Mouse (Mus musculus) kidney, embryonic 14.5 days (tissue): Measurements from ENCODE around the gene Gm14124. TPM values are rescaled to one million over a fixed set of nuclear protein-coding genes. Genes with fewer than 3 reads are reported as not detected.
"Not testable (repeated sequence)": the region's sequence is repeated elsewhere in the genome, so short reads cannot be mapped to it uniquely, and the experiment has no call there.

Source experiments
- ATAC-seq: fragments of 200-750 bp; cut with Nextera tagmentation; 2 replicates; pipeline ENCODE4 v1.8.0; 2017; ENCODE audit warnings: moderate number of reproducible peaks, mild to moderate bottlenecking, moderate TSS enrichment, moderate library complexity; ENCODE audit not compliant: low FRiP score, low TSS enrichment
- H3K27ac ChIP-seq: fragments of 300-500 bp; sonication (generic); 2 replicates; pipeline ENCODE4 v1.5.1; 2014; ENCODE audit warnings: low read depth, mild to moderate bottlenecking, low read length, moderate library complexity, mixed read lengths
- H3K27me3 ChIP-seq: fragments of 300-500 bp; sonication (generic); 2 replicates; pipeline ENCODE4 v1.6.1; 2014; ENCODE audit warnings: mild to moderate bottlenecking, low read length; ENCODE audit not compliant: control insufficient read depth, insufficient read depth
- H3K36me3 ChIP-seq: fragments of 300-500 bp; sonication (generic); 2 replicates; pipeline ENCODE4 v1.6.1; 2014; ENCODE audit warnings: low read length, mixed read lengths; ENCODE audit not compliant: control insufficient read depth, insufficient read depth
- H3K4me1 ChIP-seq: fragments of 300-500 bp; sonication (generic); 2 replicates; pipeline ENCODE4 v1.6.1; 2014; ENCODE audit warnings: low read length, mixed read lengths; ENCODE audit not compliant: control insufficient read depth, insufficient read depth
- H3K4me2 ChIP-seq: fragments of 300-500 bp; sonication (generic); replicated peaks from 2 replicates; pipeline ENCODE4 v1.6.1; 2014; ENCODE audit warnings: low read depth, mild to moderate bottlenecking, low read length
- H3K4me3 ChIP-seq: fragments of 300-500 bp; sonication (generic); 2 replicates; pipeline ENCODE4 v1.5.1; 2014; ENCODE audit warnings: mild to moderate bottlenecking, low read length
- H3K9ac ChIP-seq: fragments of 300-500 bp; sonication (generic); 2 replicates; pipeline ENCODE4 v1.6.1; 2014; ENCODE audit warnings: low read depth, mild to moderate bottlenecking, low read length, moderate library complexity
- H3K9me3 ChIP-seq: fragments of 300-500 bp; sonication (generic); 2 replicates; pipeline ENCODE4 v1.6.1; 2016; ENCODE audit warnings: low read length; ENCODE audit not compliant: control insufficient read depth
- WGBS: fragments of 180-500 bp; shearing (Covaris S2); extraction: QIAGEN DNeasy Blood & Tissue Kit; methylation state at CpG from one replicate; pipeline ENCODE4 v1.1.7; 2014; 5-methylcytosine and 5-hydroxymethylcytosine counted together
- polyA plus RNA-seq: library from polyadenylated mRNA; unstranded; fragments of >200 nt; fragmentation: Nextera tagmentation; extraction: Ambion mirVana; gene quantifications from 2 replicates; pipeline ENCODE4 v1.2.1, GENCODE M21; 2014

Gene Gm14124
- 0.06 and 0.07 TPM in 2 replicates for polyA plus RNA-seq

DNA sequence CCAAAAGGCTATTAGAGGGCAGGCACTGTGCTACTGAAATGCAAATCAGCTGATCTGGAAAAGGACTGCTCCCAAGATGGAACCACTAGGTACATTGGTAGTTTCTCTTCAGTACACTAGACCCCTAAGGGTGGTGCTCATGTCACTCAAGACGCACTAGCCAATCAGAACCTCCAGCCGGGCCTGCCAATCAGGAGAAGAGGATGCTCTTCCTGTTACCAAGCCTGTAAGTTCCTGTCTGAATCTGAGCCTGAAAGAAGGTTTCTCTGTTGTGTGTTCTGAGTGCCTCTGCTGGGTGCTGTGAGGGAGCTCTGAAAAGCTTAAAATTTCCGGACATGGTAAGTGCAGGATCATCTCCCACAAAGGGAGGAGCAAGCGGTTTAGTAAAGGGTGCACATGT is at the start of gene Gm14124:
Gm14124 (plus strand) TSS at position 227 of the 400 bp plus-strand sequence.
- WGBS = 90% methylated on average over 4 of the region's 4 CpGs
- H3K4me1 ChIP-seq, H3K27ac ChIP-seq, H3K9me3 ChIP-seq, H3K36me3 ChIP-seq, H3K4me3 ChIP-seq, H3K4me2 ChIP-seq, H3K27me3 ChIP-seq, H3K9ac ChIP-seq, ATAC-seq: not testable (repeated sequence)

DNA sequence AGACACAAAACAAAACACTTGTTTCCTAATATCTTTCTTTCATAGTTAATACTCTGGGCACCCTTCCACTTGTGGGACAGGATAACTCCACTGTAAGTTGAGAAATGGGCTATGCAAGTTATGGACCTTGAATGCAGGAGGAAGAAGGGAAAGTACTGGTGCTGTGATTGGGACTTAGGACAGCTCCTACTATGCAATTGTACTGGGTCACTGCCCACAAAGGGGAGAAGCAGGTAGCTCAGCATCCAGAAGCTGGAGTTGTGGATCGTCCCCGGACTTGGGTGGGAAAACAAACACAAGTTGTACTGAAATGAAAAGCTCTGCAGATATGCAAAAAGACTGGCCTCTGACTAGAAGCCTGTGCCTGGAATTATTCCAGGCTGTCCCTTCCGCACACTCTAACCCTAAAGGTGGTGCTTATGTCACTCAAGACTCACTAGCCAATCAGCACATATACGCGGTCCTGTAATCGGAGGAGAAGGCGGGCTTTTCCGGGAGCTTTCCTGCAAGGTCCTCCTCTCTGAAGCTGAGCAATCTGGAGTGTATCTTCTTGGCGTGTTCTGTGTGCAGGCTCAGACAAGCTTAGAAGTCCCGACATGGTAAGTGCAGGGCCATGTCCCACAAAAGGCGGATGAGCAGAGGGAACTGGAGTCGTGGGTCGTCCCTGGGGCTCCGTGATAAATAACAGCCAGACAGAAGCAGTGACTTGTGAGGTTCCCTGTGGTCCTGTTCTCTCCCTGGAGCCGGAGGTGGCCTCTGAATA is 39.5 kb upstream of the Gm14124 start, which contains the start of gene Zfp937:
Zfp937 (plus strand) TSS at position 474 of the 763 bp plus-strand sequence.
- not testable (repeated sequence) for H3K4me1 ChIP-seq, H3K27me3 ChIP-seq, H3K36me3 ChIP-seq, H3K9me3 ChIP-seq
- H3K4me2 ChIP-seq = peak within 1 kb of the TSS; percentile 39
- peak within 1 kb of the TSS; percentile 37 for H3K4me3 ChIP-seq
- peak; percentile 100 for ATAC-seq
- peak within 1 kb of the TSS; percentile 62; the same call in 1 of the 2 replicates for H3K27ac ChIP-seq
- H3K9ac ChIP-seq = peak within 1 kb of the TSS; percentile 50; the same call in 1 of the 2 replicates
- WGBS = 0% methylated on average over 15 of the region's 15 CpGs

DNA sequence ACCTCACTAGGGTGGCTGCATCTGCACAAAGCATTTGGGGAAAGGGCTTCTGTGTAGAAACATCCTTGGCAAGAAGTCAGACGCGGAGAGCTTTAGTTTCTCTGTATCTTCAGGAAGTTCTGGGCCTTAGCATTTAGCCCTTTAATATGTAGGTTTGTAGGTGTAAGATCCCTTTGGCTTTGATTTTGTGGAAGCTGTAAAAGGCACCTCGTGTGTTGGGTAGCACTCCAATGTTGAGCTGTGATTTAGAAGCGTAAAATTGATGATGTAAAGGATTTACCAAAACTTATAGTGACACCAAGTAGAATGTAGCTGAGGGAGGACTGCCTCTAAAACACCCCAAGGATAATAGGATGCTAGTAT is 39.0 kb upstream of the Gm14124 start:
- not testable (repeated sequence) for ATAC-seq
- 2% methylated on average over 2 of the region's 4 CpGs for WGBS
- peak overlapping the region; percentile 37 for H3K4me3 ChIP-seq

DNA sequence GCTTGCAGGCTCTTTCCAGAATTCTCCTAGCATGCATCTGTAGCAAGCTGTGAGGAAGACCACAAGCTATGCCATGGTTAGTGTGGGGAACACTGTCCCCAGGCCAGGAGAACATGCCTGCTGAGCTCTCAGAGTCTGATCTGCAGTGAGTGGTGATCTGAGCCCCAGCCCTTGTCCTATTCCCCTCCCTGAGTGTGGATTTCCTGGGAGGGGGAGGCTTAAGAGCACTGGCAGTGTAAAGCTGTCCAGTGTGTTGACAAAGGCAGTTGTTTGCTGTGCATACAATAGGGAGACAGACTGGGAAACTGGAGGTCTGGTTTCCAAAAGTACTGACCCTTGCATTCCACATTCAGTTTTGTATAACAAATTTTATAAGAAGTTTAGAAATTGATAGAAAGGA is 34.1 kb upstream of the Gm14124 start:
- not testable (repeated sequence) for H3K9me3 ChIP-seq, ATAC-seq, H3K27ac ChIP-seq, H3K4me3 ChIP-seq, H3K27me3 ChIP-seq, H3K9ac ChIP-seq, H3K4me1 ChIP-seq, H3K4me2 ChIP-seq, H3K36me3 ChIP-seq

More for the DNA sequence above, 39.0 kb upstream of the Gm14124 start:
- H3K27ac ChIP-seq = peak overlapping the region; percentile 62; the same call in 1 of the 2 replicates
- H3K4me2 ChIP-seq = peak overlapping the region; percentile 31
- not testable (repeated sequence) for H3K9me3 ChIP-seq, H3K4me1 ChIP-seq, H3K36me3 ChIP-seq, H3K27me3 ChIP-seq
- peak overlapping the region; percentile 50; the same call in 1 of the 2 replicates for H3K9ac ChIP-seq

DNA sequence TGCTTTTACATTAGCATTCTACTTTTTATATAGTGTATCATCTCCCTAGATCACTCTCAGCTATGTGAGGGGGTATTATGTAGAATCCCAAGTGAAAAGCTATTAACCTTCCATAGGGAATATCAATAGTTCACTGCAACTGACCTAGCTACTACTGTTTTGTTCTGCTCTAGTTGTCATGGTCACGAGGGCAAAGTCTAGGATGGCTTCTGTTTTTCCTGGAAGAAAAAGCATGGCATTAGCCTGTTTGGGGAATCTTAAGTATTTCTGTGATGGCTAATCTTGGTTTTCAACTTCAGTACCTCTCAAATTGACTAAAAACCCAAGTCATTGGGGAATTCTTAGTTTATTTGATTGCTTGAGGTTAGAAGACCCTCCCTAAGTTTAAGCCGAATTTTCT is 14.1 kb upstream of the Gm14124 start:
- H3K9ac ChIP-seq = no peak overlapping the region
- no peaks in the 10 kb centered on the region for H3K27me3 ChIP-seq
- no peak overlapping the region for H3K4me3 ChIP-seq
- H3K9me3 ChIP-seq = peaks cover 18% of the 10 kb centered on the region
- H3K36me3 ChIP-seq = peaks cover 1% of the 10 kb centered on the region; the same call in 1 of the 2 replicates
- H3K4me1 ChIP-seq = no peaks in the 10 kb centered on the region
- H3K4me2 ChIP-seq = no peak overlapping the region
- ATAC-seq = no peak
- 90% methylated on average over 2 of the region's 2 CpGs for WGBS
- H3K27ac ChIP-seq = no peak overlapping the region

DNA sequence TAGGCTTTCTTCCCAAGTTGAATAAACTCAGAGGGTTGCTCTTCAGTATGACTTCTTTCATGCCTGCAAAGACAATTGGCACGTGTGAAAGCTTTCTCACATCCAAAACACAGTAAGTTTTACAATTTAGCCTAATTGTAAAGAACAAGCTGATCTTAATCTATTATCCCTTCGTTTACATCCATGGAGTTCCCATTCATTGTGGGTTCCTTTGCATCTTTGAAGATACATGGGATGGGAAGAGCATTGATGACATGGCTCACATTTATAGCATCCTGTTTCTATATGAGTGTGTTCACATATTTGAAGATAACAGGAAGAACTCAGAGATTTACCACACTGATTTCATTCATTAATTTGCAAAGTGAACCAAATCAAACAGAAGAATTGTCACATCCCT is 1.8 kb upstream of the Gm14124 start, which contains the start of gene Gm21994:
Gm21994 (minus strand) TSS at position 101 of the 400 bp plus-strand sequence.
- not testable (repeated sequence) for H3K27me3 ChIP-seq, H3K27ac ChIP-seq, H3K36me3 ChIP-seq, H3K9me3 ChIP-seq, ATAC-seq, H3K9ac ChIP-seq, H3K4me3 ChIP-seq, H3K4me2 ChIP-seq, H3K4me1 ChIP-seq
- 60% methylated on average over 2 of the region's 2 CpGs for WGBS

DNA sequence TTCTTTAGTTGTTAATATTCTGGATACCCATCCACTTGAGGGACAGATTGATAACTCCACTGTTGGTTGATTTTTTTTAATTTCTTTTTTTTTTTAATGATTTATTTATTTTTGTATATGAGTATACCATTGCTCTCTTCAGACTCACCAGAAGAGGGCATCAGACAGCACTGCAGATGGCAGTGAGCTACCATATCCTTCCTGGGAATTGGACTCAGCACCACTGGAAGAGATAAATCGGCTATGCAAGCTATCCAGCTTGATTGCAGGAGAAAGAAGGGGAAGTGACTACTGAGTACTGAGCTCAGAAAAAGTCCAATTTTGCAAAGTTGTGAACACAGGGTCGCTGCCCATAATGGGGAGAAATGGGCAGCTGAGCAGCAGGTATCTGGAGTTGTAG is 456 bp upstream of the Gm14124 start:
- H3K4me3 ChIP-seq, H3K27ac ChIP-seq, H3K36me3 ChIP-seq, H3K4me2 ChIP-seq, H3K9ac ChIP-seq, H3K9me3 ChIP-seq, ATAC-seq, H3K27me3 ChIP-seq, H3K4me1 ChIP-seq: not testable (repeated sequence)
- 77% methylated on average over 2 of the region's 2 CpGs for WGBS

DNA sequence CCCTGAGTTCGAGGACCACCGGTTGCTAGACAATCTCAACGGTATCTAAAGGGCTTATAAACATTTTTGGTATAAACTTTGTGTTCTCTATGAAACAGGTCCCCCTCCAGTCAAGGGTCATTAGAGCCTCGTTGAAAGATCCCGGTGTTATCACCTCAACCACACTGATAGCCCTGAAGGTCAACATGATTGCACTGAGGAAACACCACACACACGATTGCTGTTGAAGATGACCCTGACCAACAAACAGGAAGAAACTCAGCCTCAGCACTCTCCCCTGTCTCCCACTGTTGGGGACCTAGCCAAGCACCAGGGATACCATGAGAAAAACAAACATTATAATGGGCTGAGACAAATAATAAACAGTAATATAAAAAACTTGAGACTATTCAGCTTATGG is 36.4 kb downstream of the Gm14124 start:
- Histone ChIP-seq H3K4me2 (no peak overlapping the region), H3K9me3 (no peaks in the 10 kb centered on the region), H3K9ac (no peak overlapping the region), H3K27ac (no peak overlapping the region), H3K36me3 (no peaks in the 10 kb centered on the region), H3K4me1 (no peaks in the 10 kb centered on the region), H3K4me3 (no peak overlapping the region), H3K27me3 (no peaks in the 10 kb centered on the region)
- WGBS = 83% methylated on average over 6 of the region's 6 CpGs
- ATAC-seq = no peak

DNA sequence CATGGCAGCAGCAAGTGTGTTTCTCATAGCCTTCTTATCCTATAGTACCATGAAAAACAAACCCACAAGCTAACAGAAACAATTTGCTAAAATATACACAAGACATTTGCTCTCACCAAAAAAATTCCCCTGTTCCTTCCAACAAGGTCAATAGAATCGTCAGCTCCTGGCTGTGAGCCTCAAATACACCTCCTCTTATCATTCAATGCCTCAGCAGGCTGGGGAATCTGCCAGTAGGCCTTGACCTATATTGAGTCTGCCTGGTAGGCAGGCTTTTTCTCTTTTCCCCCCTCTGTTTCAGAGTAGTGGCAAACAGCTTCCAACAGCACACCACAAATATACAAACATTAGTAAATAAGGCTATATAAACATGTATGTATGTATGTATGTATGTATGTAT is 41.8 kb downstream of the Gm14124 start:
- no peaks in the 10 kb centered on the region for H3K4me1 ChIP-seq
- no peak overlapping the region for H3K27ac ChIP-seq
- H3K4me2 ChIP-seq = no peak overlapping the region
- H3K4me3 ChIP-seq = no peak overlapping the region
- ATAC-seq = no peak
- WGBS = 62% methylated on average over 1 of the region's 1 CpGs
- no peaks in the 10 kb centered on the region for H3K36me3 ChIP-seq
- H3K27me3 ChIP-seq = no peaks in the 10 kb centered on the region
- no peaks in the 10 kb centered on the region for H3K9me3 ChIP-seq
- H3K9ac ChIP-seq = no peak overlapping the region
